ENCODE assay signal across 13 mouse cellular contexts in genomic region chr2:70940826-70941225, GRCm38 (mm10).
DNase-seq lines count a peak whose midpoint lies in the region; ATAC-seq and TF ChIP-seq lines count a peak whose summit lies in the region.
"Had no signal": no experiment of that assay in that cellular context is flagged by ENCODE, and none has a peak within 500 bp of the region (broad histone marks: within the 10 kb centered on the region; RNA-seq: fewer than 3 reads in every experiment).

No protein-coding gene starts in this region.

- no peak for ATAC-seq in limb, embryonic 13.5 days (ENCODE audit: low FRiP score, low read depth)
- peak; percentile 23; the same call in 1 of the 2 replicates for ATAC-seq in liver, embryonic 15.5 days (ENCODE audit: insufficient read depth)
- ATAC-seq in lung, embryonic 15.5 days (ENCODE audit: borderline replicate concordance, extremely low read depth, low FRiP score, low TSS enrichment), result no peak
- ATAC-seq in stomach, postnatal 0 days (ENCODE audit: low FRiP score, low TSS enrichment), result no peak
- ATAC-seq: forebrain, embryonic 13.5 days had no signal

- no peak for TF ChIP-seq EP300 in stomach, postnatal 0 days (optimal IDR thresholded peaks at IDR 0.05)

- peaks cover 3% of the 10 kb centered on the region; the same call in 1 of the 2 replicates for H3K4me1 ChIP-seq in limb, embryonic 13.5 days
- no peaks in the 10 kb centered on the region for H3K4me1 ChIP-seq in limb, embryonic 10.5 days
- H3K4me1 ChIP-seq in liver, embryonic 15.5 days (replicated peaks), result peaks cover 15% of the 10 kb centered on the region
- peaks cover 18% of the 10 kb centered on the region; the same call in 1 of the 2 replicates for H3K4me1 ChIP-seq in lung, embryonic 15.5 days
- no peaks in the 10 kb centered on the region for H3K4me1 ChIP-seq in stomach, postnatal 0 days (replicated peaks; ENCODE audit: control insufficient read depth, insufficient read depth)
- H3K4me1 ChIP-seq: forebrain, embryonic 13.5 days; limb, embryonic 12.5 days had no signal

- H3K9me3 ChIP-seq in limb, embryonic 13.5 days, result no peaks in the 10 kb centered on the region
- H3K9me3 ChIP-seq in limb, embryonic 10.5 days (replicated peaks), result no peaks in the 10 kb centered on the region
- H3K9me3 ChIP-seq in liver, embryonic 15.5 days (replicated peaks), result no peaks in the 10 kb centered on the region
- H3K9me3 ChIP-seq in lung, embryonic 15.5 days, result no peaks in the 10 kb centered on the region
- no peaks in the 10 kb centered on the region for H3K9me3 ChIP-seq in stomach, postnatal 0 days (ENCODE audit: control insufficient read depth, low read length)
- H3K9me3 ChIP-seq: forebrain, embryonic 13.5 days; limb, embryonic 12.5 days had no signal

- no peak overlapping the region; the same call in 1 of the 2 replicates for H3K4me2 ChIP-seq in limb, embryonic 13.5 days (replicated peaks)
- H3K4me2 ChIP-seq in liver, embryonic 15.5 days, result no peak overlapping the region
- peak overlapping the region; percentile 37 for H3K4me2 ChIP-seq in lung, embryonic 15.5 days
- H3K4me2 ChIP-seq in stomach, postnatal 0 days (replicated peaks; ENCODE audit: low read depth), result no peak overlapping the region
- H3K4me2 ChIP-seq: forebrain, embryonic 13.5 days; limb, embryonic 12.5 days; midbrain, embryonic 11.5 days had no signal

- H3K36me3 ChIP-seq in limb, embryonic 13.5 days, result no peaks in the 10 kb centered on the region
- H3K36me3 ChIP-seq in limb, embryonic 10.5 days, result no peaks in the 10 kb centered on the region
- H3K36me3 ChIP-seq in liver, embryonic 15.5 days (replicated peaks), result no peaks in the 10 kb centered on the region
- H3K36me3 ChIP-seq in lung, embryonic 15.5 days, result no peaks in the 10 kb centered on the region
- no peaks in the 10 kb centered on the region for H3K36me3 ChIP-seq in stomach, postnatal 0 days (ENCODE audit: control insufficient read depth, insufficient read depth, low read length)
- H3K36me3 ChIP-seq: limb, embryonic 12.5 days had no signal

- TF ChIP-seq CTCF in stomach, postnatal 0 days (IDR thresholded peaks at IDR 0.05; ENCODE audit: low read depth), result no peak

- no peaks in the 10 kb centered on the region for H3K27me3 ChIP-seq in limb, embryonic 13.5 days
- H3K27me3 ChIP-seq in limb, embryonic 10.5 days (ENCODE audit: low read depth, poor library complexity, severe bottlenecking), result no peaks in the 10 kb centered on the region
- H3K27me3 ChIP-seq in liver, embryonic 15.5 days, result no peaks in the 10 kb centered on the region
- no peaks in the 10 kb centered on the region for H3K27me3 ChIP-seq in lung, embryonic 15.5 days
- H3K27me3 ChIP-seq in stomach, postnatal 0 days (ENCODE audit: control insufficient read depth, insufficient read depth, low read length), result no peaks in the 10 kb centered on the region
- H3K27me3 ChIP-seq: forebrain, embryonic 13.5 days; limb, embryonic 12.5 days had no signal

- no peak for DNase-seq in limb, embryonic 10.5 days (ENCODE audit: low spot score)
- DNase-seq in stomach, postnatal 0 days (ENCODE audit: low spot score), result peak; percentile 18
- DNase-seq in adrenal gland, adult 2 months, result no peak
- no peak for DNase-seq in cerebellum, postnatal 10 days
- DNase-seq: adrenal gland, adult 8-10 months; cerebellum, adult 9-10 months; right cerebral cortex, postnatal 25 days had no signal

- H3K4me3 ChIP-seq in limb, embryonic 13.5 days, result no peak overlapping the region
- no peak overlapping the region for H3K4me3 ChIP-seq in limb, embryonic 10.5 days
- H3K4me3 ChIP-seq in liver, embryonic 15.5 days (replicated peaks), result no peak overlapping the region
- H3K4me3 ChIP-seq in lung, embryonic 15.5 days, result no peak overlapping the region
- H3K4me3 ChIP-seq in stomach, postnatal 0 days (ENCODE audit: low read depth, low read length), result no peak overlapping the region
- H3K4me3 ChIP-seq: forebrain, embryonic 13.5 days; limb, embryonic 12.5 days had no signal

- 0 out of 2 replicates have a peak overlapping the region, but pooled peaks have one; percentile 15 for H3K27ac ChIP-seq in limb, embryonic 13.5 days
- H3K27ac ChIP-seq in limb, embryonic 10.5 days, result no peak overlapping the region
- H3K27ac ChIP-seq in liver, embryonic 15.5 days (replicated peaks), result no peak overlapping the region
- no peak overlapping the region for H3K27ac ChIP-seq in lung, embryonic 15.5 days
- H3K27ac ChIP-seq in stomach, postnatal 0 days (replicated peaks), result no peak overlapping the region
- H3K27ac ChIP-seq: forebrain, embryonic 13.5 days; limb, embryonic 12.5 days had no signal

- no peak overlapping the region for H3K9ac ChIP-seq in limb, embryonic 13.5 days
- no peak overlapping the region for H3K9ac ChIP-seq in liver, embryonic 15.5 days
- no peak overlapping the region for H3K9ac ChIP-seq in lung, embryonic 15.5 days
- H3K9ac ChIP-seq in stomach, postnatal 0 days (ENCODE audit: low read length), result no peak overlapping the region
- H3K9ac ChIP-seq: forebrain, embryonic 13.5 days; limb, embryonic 12.5 days had no signal

- WGBS in limb, embryonic 13.5 days, result 60% methylated on average over 14 of the region's 14 CpGs
- WGBS in limb, embryonic 10.5 days, result 93% methylated on average over 14 of the region's 14 CpGs
- 74% methylated on average over 14 of the region's 14 CpGs for WGBS in liver, embryonic 15.5 days (ENCODE audit: insufficient replicate concordance)
- WGBS in lung, embryonic 15.5 days, result 59% methylated on average over 14 of the region's 14 CpGs
- 82% methylated on average over 14 of the region's 14 CpGs for WGBS in stomach, postnatal 0 days
